Mouse (Mus musculus) E14TG2a.4 (cell line): ENCODE measurements around the gene Rab6a.
A peak's percentile ranks its signal among the peaks of the same experiment; 100 is the strongest.

ENCODE experiments used
- H3K27me3 ChIP-seq: 2 replicates; pipeline ENCODE4 v1.6.1; 2014; ENCODE audit warnings: low read length, control low read depth; ENCODE audit not compliant: insufficient read depth
- H3K36me3 ChIP-seq: 2 replicates; pipeline ENCODE4 v1.6.1; 2014; ENCODE audit warnings: low read length, control low read depth; ENCODE audit not compliant: insufficient read depth
- H3K4me1 ChIP-seq: replicated peaks from 2 replicates; pipeline ENCODE4 v1.6.1; 2014; ENCODE audit warnings: low read depth, low read length, control low read depth
- H3K4me3 ChIP-seq: replicated peaks from 2 replicates; pipeline ENCODE4 v1.5.1; 2014; ENCODE audit warnings: mild to moderate bottlenecking, low read length
- H3K9me3 ChIP-seq: 2 replicates; pipeline ENCODE4 v1.6.1; 2014; ENCODE audit warnings: low read length, control low read depth
- CTCF ChIP-seq: conservative IDR thresholded peaks from 2 replicates; pipeline ENCODE4 v1.5.1; 2014; ENCODE audit warnings: low read length
- NANOG ChIP-seq: IDR thresholded peaks from 2 replicates; pipeline ENCODE4 v1.6.1; 2014; ENCODE audit warnings: borderline replicate concordance, low read length, mixed read lengths
- POU5F1 ChIP-seq: IDR thresholded peaks from 2 replicates; pipeline ENCODE4 v1.6.1; 2014; ENCODE audit warnings: low read length, borderline replicate concordance

The Rab6a gene

GRCm38 (mm10) chr7:100578794-100579193 is 28.4 kb upstream of the Rab6a start:
- H3K9me3 ChIP-seq, result no peaks in the 10 kb centered on the region

DNA sequence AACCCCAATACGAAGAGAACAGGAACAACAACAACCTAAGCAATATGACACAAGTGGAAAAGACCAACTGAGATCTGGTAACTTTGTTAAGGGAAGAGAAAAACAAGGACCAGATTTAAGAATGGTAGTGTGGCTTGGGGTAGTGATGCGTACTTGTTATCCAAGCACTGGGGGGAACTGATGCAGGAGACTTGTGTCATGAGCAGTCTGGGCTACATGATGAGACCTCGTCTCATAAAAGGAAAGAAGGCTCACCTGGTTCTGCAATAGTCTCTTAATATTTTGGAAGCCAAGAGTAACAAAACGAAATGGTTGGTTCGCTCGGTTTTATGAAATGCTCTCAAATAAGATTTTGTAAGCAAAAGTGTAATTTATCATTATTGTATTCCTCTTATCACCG is 25.0 kb upstream of the Rab6a start:
- Histone ChIP-seq H3K36me3 (no peaks in the 10 kb centered on the region), H3K4me1 (peaks cover 9% of the 10 kb centered on the region), H3K9me3 (no peaks in the 10 kb centered on the region), H3K27me3 (no peaks in the 10 kb centered on the region), H3K4me3 (peak overlapping the region; percentile 80)
- no peak for TF ChIP-seq POU5F1
- no peak for TF ChIP-seq NANOG
- TF ChIP-seq CTCF, result no peak

More at GRCm38 (mm10) chr7:100578794-100579193, 28.4 kb upstream of the Rab6a start:
- Histone ChIP-seq H3K4me3 (no peak overlapping the region), H3K36me3 (no peaks in the 10 kb centered on the region), H3K4me1 (peaks cover 9% of the 10 kb centered on the region), H3K27me3 (no peaks in the 10 kb centered on the region)
- TF ChIP-seq POU5F1 (no peak), NANOG (no peak), CTCF (no peak)

- peak overlapping the region; percentile 80 for H3K4me3 ChIP-seq
- TF ChIP-seq NANOG (no peak), CTCF (no peak), POU5F1 (no peak)
- H3K36me3 ChIP-seq, result no peaks in the 10 kb centered on the region
- H3K9me3 ChIP-seq, result no peaks in the 10 kb centered on the region
- peaks cover 9% of the 10 kb centered on the region for H3K4me1 ChIP-seq
- no peaks in the 10 kb centered on the region for H3K27me3 ChIP-seq
Measured at GRCm38 (mm10) chr7:100582727-100583236, 24.4 kb upstream of the Rab6a start.

- H3K27me3 ChIP-seq, result peaks cover 3% of the 10 kb centered on the region; the same call in 1 of the 2 replicates
- H3K36me3 ChIP-seq, result no peaks in the 10 kb centered on the region
- peaks cover 7% of the 10 kb centered on the region; the same call in 1 of the 2 replicates for H3K4me1 ChIP-seq
- no peak for TF ChIP-seq CTCF
- TF ChIP-seq POU5F1, result no peak
- no peak for TF ChIP-seq NANOG
- H3K9me3 ChIP-seq, result no peaks in the 10 kb centered on the region
- H3K4me3 ChIP-seq, result no peak overlapping the region
Measured at GRCm38 (mm10) chr7:100589816-100590215, 17.4 kb upstream of the Rab6a start.

- Histone ChIP-seq H3K27me3 (peaks cover 3% of the 10 kb centered on the region; the same call in 1 of the 2 replicates), H3K36me3 (no peaks in the 10 kb centered on the region), H3K4me3 (peak overlapping the region; percentile 74), H3K9me3 (no peaks in the 10 kb centered on the region), H3K4me1 (peaks cover 7% of the 10 kb centered on the region; the same call in 1 of the 2 replicates)
- TF ChIP-seq CTCF, result no peak
- TF ChIP-seq NANOG, result no peak
- TF ChIP-seq POU5F1, result no peak
Measured at GRCm38 (mm10) chr7:100590504-100590844, 16.7 kb upstream of the Rab6a start.

GRCm38 (mm10) chr7:100590845-100591521 is 16.2 kb upstream of the Rab6a start:
- no peaks in the 10 kb centered on the region for H3K9me3 ChIP-seq
- H3K27me3 ChIP-seq, result peaks cover 3% of the 10 kb centered on the region; the same call in 1 of the 2 replicates
- no peaks in the 10 kb centered on the region for H3K36me3 ChIP-seq
- TF ChIP-seq NANOG, result no peak
- no peak for TF ChIP-seq CTCF
- TF ChIP-seq POU5F1, result no peak
- peaks cover 7% of the 10 kb centered on the region; the same call in 1 of the 2 replicates for H3K4me1 ChIP-seq
- peak overlapping the region; percentile 74 for H3K4me3 ChIP-seq

DNA sequence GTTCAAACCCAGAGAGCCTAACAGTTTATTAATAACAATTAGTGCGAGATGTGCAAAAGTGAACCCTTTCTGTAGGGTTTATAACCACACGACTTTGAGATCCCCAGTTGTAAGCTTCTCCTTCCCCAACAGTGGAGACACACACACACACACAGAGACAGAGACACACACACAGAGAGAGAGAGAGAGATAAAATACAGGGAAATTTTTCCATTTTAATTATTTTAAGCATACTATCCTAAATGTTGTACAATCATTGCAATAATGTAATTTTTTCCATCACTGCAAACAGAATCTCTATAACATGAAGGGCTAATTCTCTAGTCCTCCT is 15.7 kb upstream of the Rab6a start:
- peaks cover 3% of the 10 kb centered on the region; the same call in 1 of the 2 replicates for H3K27me3 ChIP-seq
- no peaks in the 10 kb centered on the region for H3K9me3 ChIP-seq

GRCm38 (mm10) chr7:100593349-100593748 is 13.9 kb upstream of the Rab6a start:
- no peak overlapping the region for H3K4me3 ChIP-seq
- peaks cover 7% of the 10 kb centered on the region; the same call in 1 of the 2 replicates for H3K4me1 ChIP-seq
- TF ChIP-seq NANOG (no peak), POU5F1 (no peak), CTCF (no peak)
- peaks cover 5% of the 10 kb centered on the region; the same call in 1 of the 2 replicates for H3K27me3 ChIP-seq
- H3K36me3 ChIP-seq, result no peaks in the 10 kb centered on the region
- no peaks in the 10 kb centered on the region for H3K9me3 ChIP-seq

More for the DNA sequence above, 15.7 kb upstream of the Rab6a start:
- TF ChIP-seq CTCF, result no peak
- no peak for TF ChIP-seq NANOG
- TF ChIP-seq POU5F1, result no peak
- Histone ChIP-seq H3K4me3 (peak overlapping the region; percentile 74), H3K36me3 (no peaks in the 10 kb centered on the region), H3K4me1 (peaks cover 7% of the 10 kb centered on the region; the same call in 1 of the 2 replicates)

- H3K4me3 ChIP-seq, result no peak overlapping the region
- no peaks in the 10 kb centered on the region for H3K36me3 ChIP-seq
- H3K27me3 ChIP-seq, result 0 out of 2 replicates have a peak, but pooled peaks cover 7% of the 10 kb centered on the region
- 0 out of 2 replicates have a peak, but pooled peaks cover 3% of the 10 kb centered on the region for H3K9me3 ChIP-seq
- no peaks in the 10 kb centered on the region for H3K4me1 ChIP-seq
- TF ChIP-seq NANOG (no peak), CTCF (no peak), POU5F1 (no peak)
Measured at GRCm38 (mm10) chr7:100600211-100600610, 7.0 kb upstream of the Rab6a start.
